Mouse (Mus musculus) inflammation-experienced regulatory T-cells, adult 6 months (primary cell): ENCODE results near the gene Map3k11. TPM values are rescaled to one million over a fixed set of nuclear protein-coding genes. Genes with fewer than 3 reads are reported as not detected.

Source experiments
- ATAC-seq: one replicate; pipeline ENCODE4 v1.8.0; 2017
- polyA plus RNA-seq, 3 experiments: library from polyadenylated mRNA; unstranded; fragments of 100-300 nt; shearing (Covaris generic); gene quantifications; one replicate each; pipeline ENCODE4 v1.2.1; 2017

The Map3k11 gene
- polyA plus RNA-seq, 3 experiments from 2014 or later = 6.6 to 8.7 (median 7.8) TPM

GRCm38 (mm10) chr19:5711218-5711617 lies 22.7 kb downstream of the Map3k11 start:
- ATAC-seq = peak; percentile 54

DNA sequence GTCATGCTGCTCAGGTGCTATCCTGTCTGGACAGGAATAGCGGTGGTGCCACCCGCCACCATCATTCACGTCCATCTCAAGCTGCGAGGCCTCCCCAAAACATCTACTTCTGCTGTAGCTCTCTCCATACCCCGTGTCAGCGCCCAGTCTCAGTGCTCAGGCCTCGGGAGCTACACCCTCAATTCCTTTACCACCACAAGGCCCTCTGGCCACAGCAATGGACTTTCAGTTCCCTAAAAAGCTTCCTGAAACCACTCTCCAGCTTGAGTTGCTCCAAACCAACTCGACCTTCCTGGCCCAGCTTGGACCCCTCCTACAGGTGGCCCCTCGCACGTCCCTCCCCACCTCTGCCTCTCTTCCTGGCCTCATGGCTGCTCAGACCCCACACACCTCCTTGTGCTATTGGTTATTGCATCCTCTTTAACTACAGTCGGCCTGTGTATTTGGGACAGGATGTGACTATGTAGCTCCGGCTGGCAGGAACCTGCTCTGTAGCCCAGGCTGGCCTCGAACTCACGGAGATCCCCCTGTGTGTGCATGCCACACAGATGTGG lies 23.4 kb downstream of the Map3k11 start:
- no peak for ATAC-seq

DNA sequence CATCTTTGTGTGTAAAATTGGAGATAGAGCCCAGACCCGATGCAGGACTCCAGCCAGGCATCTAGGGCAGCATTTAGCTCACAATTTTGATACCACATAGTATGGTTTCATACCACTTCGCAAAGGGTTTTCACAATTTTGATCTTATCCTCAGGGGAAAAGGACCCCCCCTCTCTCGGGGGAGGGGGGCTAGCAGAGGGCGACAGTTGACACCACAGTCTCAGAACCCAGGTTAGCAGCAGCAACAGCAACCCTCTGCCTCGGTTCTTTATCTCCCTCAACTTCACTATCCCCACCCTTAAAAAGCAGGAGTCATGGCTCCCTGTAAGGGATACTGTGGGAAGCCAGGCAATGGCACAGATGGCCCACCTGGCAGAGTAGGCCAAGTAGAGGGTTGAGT lies 24.7 kb downstream of the Map3k11 start:
- no peak for ATAC-seq

GRCm38 (mm10) chr19:5713730-5714129 lies 25.2 kb downstream of the Map3k11 start:
- no peak for ATAC-seq

DNA sequence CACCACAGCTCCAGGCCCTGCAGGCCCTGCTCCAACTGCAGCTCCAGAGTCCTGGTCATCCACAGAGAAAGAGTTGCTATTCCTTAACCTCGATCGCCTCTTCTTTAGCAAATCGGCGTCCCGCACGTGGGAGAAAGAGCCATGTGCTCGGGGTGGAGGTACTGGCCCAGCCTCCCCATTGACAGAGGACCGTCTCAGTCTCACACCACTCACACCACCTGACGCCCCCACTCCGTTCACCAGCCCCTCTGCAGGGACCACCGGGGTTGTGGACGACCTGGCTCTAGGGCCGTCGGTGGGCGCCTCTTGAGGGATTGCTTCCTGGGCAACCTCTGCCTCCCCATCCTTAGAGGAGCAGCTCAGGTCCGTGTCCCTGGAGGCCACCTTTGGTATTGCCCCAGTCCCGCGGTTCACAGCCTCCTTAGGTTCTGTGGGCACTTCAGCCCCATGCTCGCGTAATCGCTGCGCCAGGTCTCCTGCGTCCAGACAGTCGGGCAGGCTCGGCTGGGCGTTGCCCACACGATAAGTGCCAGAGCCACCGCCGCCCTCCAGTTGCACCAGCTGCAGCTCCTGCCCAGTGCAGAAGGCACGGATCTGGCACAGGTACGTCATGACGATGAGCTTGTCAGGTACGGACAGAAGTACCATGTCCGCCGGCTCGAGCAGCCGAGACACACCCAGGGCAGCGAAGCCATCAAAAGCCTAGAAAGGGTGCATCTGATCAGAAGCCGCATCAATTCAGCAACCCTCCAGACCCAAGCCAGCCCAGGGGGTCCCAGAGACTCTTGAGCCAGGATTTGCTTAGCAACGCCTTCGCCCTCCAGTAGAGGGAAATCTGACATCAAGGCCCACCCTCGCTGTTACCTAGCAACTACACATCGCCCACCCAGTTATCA lies 27.5 kb downstream of the Map3k11 start:
- no peak for ATAC-seq

GRCm38 (mm10) chr19:5716955-5717354 lies 28.4 kb downstream of the Map3k11 start:
- ATAC-seq = no peak

GRCm38 (mm10) chr19:5721233-5721632 lies 32.7 kb downstream of the Map3k11 start:
- no peak for ATAC-seq

GRCm38 (mm10) chr19:5722848-5723425 lies 34.4 kb downstream of the Map3k11 start:
- no peak for ATAC-seq

DNA sequence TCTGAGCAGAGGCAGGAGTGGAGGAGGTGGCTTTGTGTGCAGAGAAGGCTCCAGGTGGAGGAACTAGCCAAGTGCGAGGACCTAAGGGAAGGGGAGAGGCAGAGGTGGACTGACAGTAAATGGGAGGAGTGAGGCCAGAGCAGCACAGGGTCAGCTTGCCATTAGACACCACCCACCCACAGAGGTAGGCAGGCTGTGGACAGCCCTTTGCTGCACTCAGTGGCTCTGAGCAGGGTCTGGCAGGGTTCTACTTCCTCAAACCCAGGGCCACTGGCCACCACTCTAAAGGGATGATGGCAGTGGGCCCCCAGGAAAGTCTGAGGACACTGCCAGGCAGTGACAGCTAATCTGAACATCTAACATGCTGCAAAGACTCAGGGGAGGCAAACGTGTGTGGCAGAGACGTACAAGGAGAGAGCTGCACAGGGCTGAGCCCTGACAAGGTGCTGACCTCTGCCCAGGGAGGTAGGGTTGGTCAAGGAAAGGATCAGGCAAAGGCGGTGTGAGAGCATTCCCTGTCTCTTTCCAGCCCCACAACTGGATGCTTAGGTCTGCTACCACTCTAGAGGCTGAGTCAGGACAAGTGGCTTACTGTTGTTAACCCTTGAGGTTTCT lies 35.5 kb downstream of the Map3k11 start:
- ATAC-seq = no peak

GRCm38 (mm10) chr19:5724549-5724941 lies 36.0 kb downstream of the Map3k11 start:
- no peak for ATAC-seq

DNA sequence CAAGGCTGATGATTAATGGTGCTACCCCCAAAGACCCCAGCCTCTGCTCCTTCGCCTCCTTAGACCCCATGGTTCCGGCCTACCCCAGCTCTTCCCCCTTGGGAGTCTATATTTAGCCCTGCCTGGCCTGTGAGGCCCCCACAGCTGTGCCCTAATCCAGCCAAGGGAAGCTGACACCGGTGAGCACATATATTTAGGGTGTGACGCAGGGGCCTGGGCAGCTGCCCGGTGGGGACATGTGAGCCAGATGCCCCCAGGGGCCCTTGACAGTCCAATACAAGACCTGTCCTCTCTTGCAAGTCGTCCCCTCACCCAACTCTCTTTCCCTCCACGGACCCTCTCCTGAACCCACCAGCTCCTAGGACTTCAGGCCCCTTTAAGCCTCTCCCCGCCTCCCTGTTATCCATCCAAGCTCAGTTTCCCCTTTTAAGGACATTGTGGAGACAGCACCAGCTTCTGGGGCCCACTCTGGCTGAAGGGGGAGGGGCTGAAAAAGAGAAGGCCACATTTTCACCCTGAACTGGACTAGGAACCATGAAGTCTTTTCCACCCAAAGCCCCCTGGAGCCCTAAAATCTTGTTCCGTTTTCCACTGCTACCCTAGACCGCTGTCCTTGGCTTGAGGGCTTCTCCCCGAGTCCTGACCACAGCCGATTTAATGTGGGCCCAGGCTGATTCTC lies 36.6 kb downstream of the Map3k11 start:
- ATAC-seq = no peak

- peak; percentile 27 for ATAC-seq
Observed at GRCm38 (mm10) chr19:5725767-5726515, 37.4 kb downstream of the Map3k11 start, which contains the start of gene Ehbp1l1. Gene Ehbp1l1 (minus strand): TSS chr19:5726317.

DNA sequence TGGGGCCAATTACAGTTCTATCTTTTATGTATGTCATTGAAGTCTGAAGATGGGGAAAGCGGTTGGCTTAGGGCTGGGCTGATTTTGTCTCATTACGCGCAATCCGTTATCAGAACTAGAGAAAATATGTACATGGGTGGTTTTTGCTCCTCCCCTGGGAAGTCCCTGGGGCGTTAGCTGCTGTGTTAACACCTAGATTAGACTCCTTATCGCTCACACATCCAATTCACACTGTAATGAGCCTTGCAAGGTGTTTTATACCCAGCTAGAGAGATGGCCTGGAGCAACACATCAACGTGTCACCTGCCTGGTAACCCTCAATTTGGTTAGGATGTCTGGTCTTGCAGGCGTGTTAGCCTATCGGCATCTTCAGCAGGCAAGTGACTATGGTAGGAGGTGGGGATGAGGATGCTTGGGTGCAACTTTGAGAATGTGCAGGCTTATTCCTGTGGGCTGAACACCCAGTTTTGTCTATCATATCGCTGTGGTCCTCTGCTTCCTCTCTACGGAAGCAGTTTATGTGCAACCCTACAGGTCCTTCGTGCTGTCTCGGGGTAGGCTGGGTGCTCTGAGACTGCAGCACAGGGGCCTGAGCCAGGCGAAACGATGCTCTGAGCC lies 38.5 kb downstream of the Map3k11 start:
- peak; percentile 66 for ATAC-seq

DNA sequence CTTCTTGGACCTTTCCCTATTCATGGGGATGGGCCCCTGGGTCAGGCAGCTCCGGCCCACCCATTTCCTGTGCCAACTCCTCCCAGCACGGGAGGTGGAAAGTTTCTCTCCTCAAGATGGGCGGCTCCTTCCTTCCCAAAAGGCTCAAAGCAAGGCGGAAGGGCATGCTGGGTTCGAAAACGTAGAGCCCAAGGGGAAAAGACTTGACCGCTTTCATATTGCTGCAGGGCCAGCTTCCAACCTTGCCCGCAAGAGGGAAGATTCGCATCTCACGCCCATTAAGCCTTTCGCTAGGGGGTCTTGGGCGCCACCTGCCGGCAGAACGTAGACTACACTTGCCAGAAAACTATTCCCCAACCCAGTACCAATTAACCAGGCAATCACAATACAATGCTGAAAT lies 39.2 kb downstream of the Map3k11 start:
- ATAC-seq = peak; percentile 19

DNA sequence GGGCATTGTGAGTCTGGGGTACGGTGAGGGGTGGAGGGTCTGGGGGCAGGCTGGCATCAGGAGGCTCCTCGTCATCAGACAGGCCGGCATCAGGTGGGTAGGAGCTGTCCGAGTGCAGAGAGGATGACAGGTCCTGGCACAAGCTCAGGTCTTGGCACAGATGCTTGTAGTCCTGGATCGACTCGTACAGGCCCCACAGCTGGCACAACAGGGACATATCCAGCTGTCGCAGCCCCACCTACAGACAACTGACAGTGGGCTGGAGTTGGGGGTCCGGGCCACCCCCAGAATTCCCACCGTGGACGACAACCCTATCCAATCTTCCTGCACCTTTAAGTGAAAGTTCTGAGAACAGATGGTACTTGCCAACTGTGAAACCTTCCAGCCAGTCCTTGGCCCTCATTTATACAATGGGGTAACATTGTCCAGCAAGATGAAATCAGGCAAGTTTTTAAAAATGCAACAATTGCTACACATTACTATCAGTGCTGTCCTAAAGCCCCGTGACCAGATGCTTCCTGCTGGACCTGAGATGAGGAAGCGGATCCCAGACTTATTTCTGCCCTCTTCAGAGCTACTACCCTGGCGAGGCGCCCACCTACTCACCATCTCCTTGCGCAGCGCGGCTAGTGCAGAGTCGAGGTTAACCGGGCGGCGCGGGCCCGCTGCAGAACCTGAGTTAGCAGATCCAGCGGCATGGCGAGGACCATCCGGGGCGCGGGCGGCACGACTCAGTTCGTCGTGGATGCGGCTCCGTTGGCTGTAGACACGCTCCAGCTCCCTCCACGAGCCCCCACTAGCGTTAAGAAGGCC lies 40.3 kb downstream of the Map3k11 start:
- no peak for ATAC-seq

DNA sequence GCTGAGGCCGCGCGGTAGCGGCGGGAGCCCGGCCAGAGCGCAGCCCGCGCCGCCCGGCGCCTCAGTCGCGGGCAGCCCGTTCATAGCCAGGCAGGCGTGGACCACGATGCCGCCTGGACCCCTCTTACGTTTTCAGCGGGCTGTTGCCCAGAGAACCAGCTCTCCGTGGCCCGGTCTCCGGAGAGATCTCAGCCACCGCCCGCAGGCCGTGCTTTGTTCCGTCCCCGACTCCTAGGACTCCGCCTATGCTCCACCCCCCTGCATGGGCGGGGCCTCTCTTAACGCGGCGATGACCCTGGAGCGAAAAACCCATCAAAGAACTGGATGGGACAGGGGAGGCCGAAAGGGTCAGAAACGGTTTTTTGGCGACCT lies 40.9 kb downstream of the Map3k11 start, which contains the start of gene Fam89b:
Gene Fam89b (minus strand): TSS at position 210 of the 372 bp plus-strand sequence.
- peak; percentile 43 for ATAC-seq

DNA sequence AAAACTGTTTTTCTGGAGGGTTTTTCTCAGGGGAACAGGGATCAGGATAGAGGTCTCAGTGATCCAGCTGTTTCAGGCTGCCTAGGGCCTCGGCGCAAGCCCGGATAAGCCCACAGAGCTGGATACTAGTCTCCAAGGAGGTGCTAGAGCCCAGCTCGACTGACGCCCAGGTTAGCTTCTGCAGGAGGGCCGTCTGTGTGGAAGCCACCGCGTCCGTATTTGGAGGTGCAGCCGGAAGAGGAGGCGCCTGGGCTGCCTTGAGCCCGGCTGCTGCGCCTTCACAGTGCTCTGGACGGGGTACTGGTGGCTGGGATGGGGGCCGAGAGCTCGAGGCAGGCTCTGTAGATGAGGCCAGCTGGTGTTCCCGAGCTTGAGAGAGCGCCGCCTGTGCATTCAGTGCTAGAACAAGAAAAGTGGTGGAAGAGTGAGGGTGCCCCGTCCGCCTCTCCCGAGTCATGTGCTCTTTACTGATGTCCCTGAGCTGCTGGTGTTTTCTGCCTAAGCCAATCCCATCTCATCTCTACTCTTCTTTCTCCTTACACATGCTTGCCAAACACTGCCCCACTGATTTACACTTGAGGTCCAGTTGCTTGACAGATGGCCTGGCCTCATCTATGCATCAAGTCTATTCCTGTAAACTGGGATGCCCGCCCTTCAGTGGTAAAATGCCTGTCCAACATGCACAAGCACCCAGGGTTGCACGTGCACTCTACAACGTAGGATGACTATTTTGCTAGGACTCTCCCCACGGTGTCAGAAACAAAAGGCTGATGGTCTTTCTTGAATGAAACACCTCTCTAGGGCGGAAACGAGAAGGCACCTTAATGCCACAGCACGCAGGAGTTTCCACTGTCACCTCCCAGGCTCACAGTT lies 42.0 kb downstream of the Map3k11 start:
- no peak for ATAC-seq

DNA sequence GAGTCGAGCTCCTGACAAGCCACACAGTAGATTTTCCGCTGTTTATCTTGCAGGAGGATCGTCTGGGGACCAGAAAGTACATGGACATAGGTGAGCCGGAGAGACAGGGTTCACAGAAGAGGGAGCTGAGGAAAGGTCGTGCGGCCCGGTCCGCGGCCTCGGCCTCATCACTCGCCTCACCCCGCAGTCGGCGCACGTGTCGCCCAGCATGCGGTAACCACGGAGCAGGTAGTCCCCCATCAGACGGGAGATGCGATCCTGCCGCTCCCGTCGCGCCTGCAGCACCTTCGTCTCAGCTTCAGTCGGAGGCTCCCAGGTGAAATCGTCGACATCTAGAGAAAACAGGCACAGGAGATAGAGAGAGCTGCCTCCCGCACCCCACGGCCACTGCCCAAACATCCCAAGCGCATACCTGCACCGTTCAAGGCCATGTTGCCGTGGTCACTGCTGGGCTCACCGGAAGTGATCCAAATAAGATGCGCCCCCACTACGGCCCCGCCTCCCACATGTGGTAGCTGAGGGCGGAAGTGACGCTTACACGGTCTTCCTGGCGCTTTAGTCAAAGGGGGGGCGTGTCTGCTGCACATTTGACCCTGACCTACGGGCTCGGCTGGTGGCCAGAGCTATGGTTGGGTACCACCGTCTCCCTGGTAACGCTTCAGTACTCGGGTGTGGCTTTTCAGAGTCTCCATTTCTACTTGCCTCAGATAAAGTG lies 42.9 kb downstream of the Map3k11 start:
- ATAC-seq = peak; percentile 51

- ATAC-seq = no peak
Observed at GRCm38 (mm10) chr19:5734325-5734724, 45.8 kb downstream of the Map3k11 start.
